Mouse (Mus musculus) thymus, postnatal 25 days (tissue): ENCODE data around the gene Tsga8.

Experiments used
- DNase-seq: peaks from one replicate; pipeline ENCODE4 v3.0.0; 2022

Gene Tsga8

DNA sequence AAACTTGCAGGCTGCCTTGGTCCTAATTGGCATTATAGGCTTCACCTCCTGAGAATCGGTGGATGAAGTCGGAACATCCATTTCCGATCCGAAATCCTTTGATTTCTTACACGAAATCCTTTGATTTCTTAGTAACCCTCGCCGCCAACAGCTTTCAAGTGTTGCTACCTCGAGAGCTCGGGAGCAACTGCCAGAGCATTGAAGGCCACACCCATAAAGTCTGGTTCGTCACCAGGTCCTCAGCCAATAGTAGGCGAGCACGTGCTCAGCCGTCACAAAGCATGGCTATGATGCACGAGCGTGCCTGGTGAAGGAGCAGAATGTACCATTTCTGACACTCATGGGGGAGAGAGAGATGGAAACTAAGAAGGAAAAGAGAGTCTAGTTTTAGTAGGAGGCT is at the start of gene Tsga8:
Tsga8 (minus strand) TSS at position 327 of the 400 bp plus-strand sequence.
- DNase-seq = no peak
